Comparison of ENCODE assay signal across 9 mouse cellular contexts in genomic region chr2:27718191-27718590, GRCm38 (mm10). TPM values are rescaled to one million over a fixed set of nuclear protein-coding genes. Genes with fewer than 3 reads are reported as not detected.
DNase-seq lines count a peak whose midpoint lies in the region; ATAC-seq and TF ChIP-seq lines count a peak whose summit lies in the region.
"Had no signal": no experiment of that assay in that cellular context is flagged by ENCODE, and none has a peak within 500 bp of the region (broad histone marks: within the 10 kb centered on the region; RNA-seq: fewer than 3 reads in every experiment).

No protein-coding gene starts in this region.

- H3K36me3 ChIP-seq in hindbrain, embryonic 13.5 days: no peaks in the 10 kb centered on the region
- no peaks in the 10 kb centered on the region for H3K36me3 ChIP-seq in hindbrain, embryonic 14.5 days (replicated peaks; ENCODE audit: control insufficient read depth, insufficient read depth)
- H3K36me3 ChIP-seq in embryonic facial prominence, embryonic 14.5 days (ENCODE audit: control insufficient read depth, insufficient read depth, low read length): no peaks in the 10 kb centered on the region
- H3K36me3 ChIP-seq in kidney, adult 2 months (ENCODE audit: control insufficient read depth, insufficient read depth, low read length): no peaks in the 10 kb centered on the region
- H3K36me3 ChIP-seq: embryonic facial prominence, embryonic 12.5 days had no signal

- H3K27ac ChIP-seq in hindbrain, embryonic 13.5 days: no peak overlapping the region
- no peak overlapping the region for H3K27ac ChIP-seq in hindbrain, embryonic 14.5 days
- H3K27ac ChIP-seq in embryonic facial prominence, embryonic 14.5 days (replicated peaks; ENCODE audit: low read depth, low read length): no peak overlapping the region
- no peak overlapping the region for H3K27ac ChIP-seq in kidney, adult 2 months (ENCODE audit: insufficient read depth, low read depth, low read length)
- H3K27ac ChIP-seq in layer of hippocampus, adult 2 months: no peak overlapping the region
- H3K27ac ChIP-seq: embryonic facial prominence, embryonic 12.5 days had no signal

- no peaks in the 10 kb centered on the region for H3K9me3 ChIP-seq in hindbrain, embryonic 13.5 days
- H3K9me3 ChIP-seq in hindbrain, embryonic 14.5 days (ENCODE audit: control insufficient read depth, low read length): no peaks in the 10 kb centered on the region
- no peaks in the 10 kb centered on the region for H3K9me3 ChIP-seq in embryonic facial prominence, embryonic 14.5 days (ENCODE audit: control insufficient read depth, low read length)
- H3K9me3 ChIP-seq: embryonic facial prominence, embryonic 12.5 days had no signal

- H3K27me3 ChIP-seq in hindbrain, embryonic 13.5 days: no peaks in the 10 kb centered on the region
- no peaks in the 10 kb centered on the region for H3K27me3 ChIP-seq in hindbrain, embryonic 14.5 days (ENCODE audit: control insufficient read depth, insufficient read depth, low read length)
- H3K27me3 ChIP-seq in embryonic facial prominence, embryonic 14.5 days (replicated peaks; ENCODE audit: control insufficient read depth, insufficient read depth, low read length): no peaks in the 10 kb centered on the region
- H3K27me3 ChIP-seq in kidney, adult 2 months (replicated peaks; ENCODE audit: control insufficient read depth, insufficient read depth, low read length): no peaks in the 10 kb centered on the region
- H3K27me3 ChIP-seq: embryonic facial prominence, embryonic 12.5 days had no signal

- H3K4me1 ChIP-seq in hindbrain, embryonic 13.5 days (replicated peaks): peaks cover 61% of the 10 kb centered on the region
- peaks cover 27% of the 10 kb centered on the region for H3K4me1 ChIP-seq in hindbrain, embryonic 14.5 days (replicated peaks; ENCODE audit: control insufficient read depth, insufficient read depth, low read length)
- H3K4me1 ChIP-seq in embryonic facial prominence, embryonic 14.5 days (ENCODE audit: control insufficient read depth, insufficient read depth, low read length): peaks cover 58% of the 10 kb centered on the region
- H3K4me1 ChIP-seq in kidney, adult 2 months (ENCODE audit: control insufficient read depth, insufficient read depth, low read length): peaks cover 33% of the 10 kb centered on the region

- H3K4me3 ChIP-seq in hindbrain, embryonic 13.5 days: no peak overlapping the region
- H3K4me3 ChIP-seq in hindbrain, embryonic 14.5 days (replicated peaks; ENCODE audit: low read length): no peak overlapping the region
- no peak overlapping the region for H3K4me3 ChIP-seq in embryonic facial prominence, embryonic 14.5 days (ENCODE audit: low read depth, low read length)
- no peak overlapping the region for H3K4me3 ChIP-seq in kidney, adult 2 months (ENCODE audit: insufficient read depth, low read depth, low read length)
- no peak overlapping the region for H3K4me3 ChIP-seq in layer of hippocampus, adult 2 months
- H3K4me3 ChIP-seq: embryonic facial prominence, embryonic 12.5 days had no signal

- intact Hi-C loops in left cerebral cortex, postnatal 14 days (cut with DNase I): no loop called here

- no peak overlapping the region for H3K9ac ChIP-seq in hindbrain, embryonic 13.5 days
- H3K9ac ChIP-seq in hindbrain, embryonic 14.5 days: no peak overlapping the region
- no peak overlapping the region for H3K9ac ChIP-seq in embryonic facial prominence, embryonic 14.5 days (ENCODE audit: low read depth, low read length)
- H3K9ac ChIP-seq: embryonic facial prominence, embryonic 12.5 days had no signal

- ATAC-seq in hindbrain, embryonic 13.5 days (ENCODE audit: low FRiP score): 0 out of 2 replicates have a peak, but pooled peaks have one; percentile 41
- no peak; the same call in 1 of the 2 replicates for ATAC-seq in hindbrain, embryonic 14.5 days (ENCODE audit: low FRiP score)
- ATAC-seq in embryonic facial prominence, embryonic 14.5 days (ENCODE audit: low read depth): peak; percentile 62

- DNase-seq in hindbrain, embryonic 14.5 days (ENCODE audit: low spot score): no peak
- peak; percentile 72 for DNase-seq in embryonic facial prominence, embryonic 14.5 days (ENCODE audit: low spot score)
- peak; percentile 95 for DNase-seq in kidney, adult 2 months
- DNase-seq in lung, postnatal 36 days: peak; percentile 87
- no peak for DNase-seq in layer of hippocampus, adult 2 months (ENCODE audit: low spot score in 2 of 2)
- DNase-seq in left cerebral cortex, adult 18-20 months (ENCODE audit: low spot score in 2 of 2): no peak
- DNase-seq in left cerebral cortex, postnatal 14 days (ENCODE audit: low spot score in 2 of 2): no peak

- no peak overlapping the region for H3K4me2 ChIP-seq in hindbrain, embryonic 13.5 days
- no peak overlapping the region for H3K4me2 ChIP-seq in hindbrain, embryonic 14.5 days (replicated peaks)
- no peak overlapping the region for H3K4me2 ChIP-seq in embryonic facial prominence, embryonic 14.5 days (ENCODE audit: low read depth, low read length)
- H3K4me2 ChIP-seq: embryonic facial prominence, embryonic 12.5 days had no signal

- no peak for TF ChIP-seq POLR2A in kidney, adult 2 months (IDR thresholded peaks at IDR 0.05; ENCODE audit: low read depth, low read length)

- TF ChIP-seq CTCF in kidney, adult 2 months (conservative IDR thresholded peaks at IDR 0.05; ENCODE audit: insufficient read depth, insufficient read length, low read depth, low read length): no peak
- TF ChIP-seq CTCF in layer of hippocampus, adult 2 months (conservative IDR thresholded peaks at IDR 0.05): no peak

RNA-seq across cellular contexts. Expression of gene Rxra, which starts 42.0 kb away (rescaled TPM):
- polyA plus RNA-seq in hindbrain, embryonic 13.5 days (2015; fragmentation: Nextera tagmentation; extraction: Ambion mirVana): 4.6 and 4.7 TPM in 2 replicates
- 2.4 and 2.7 TPM in 2 replicates for polyA plus RNA-seq in hindbrain, embryonic 14.5 days (2014; fragmentation: Nextera tagmentation; extraction: Ambion mirVana)
- polyA plus RNA-seq in embryonic facial prominence, embryonic 14.5 days (2014; fragmentation: Nextera tagmentation; extraction: Ambion mirVana): 11.3 and 11.5 TPM in 2 replicates
- polyA plus RNA-seq in kidney, adult 2 months (2012; rRNA removed): 94.8 and 107 TPM in 2 replicates
- 10 to 100 TPM; 26.9 to 29.5 TPM for total RNA-seq in layer of hippocampus, adult 2 months (2021)
- 10 to 100 TPM; 25.2 to 25.5 TPM for total RNA-seq in left cerebral cortex, adult 18-20 months (2021)
- 10 to 100 TPM; 15.6 to 16.2 TPM for total RNA-seq in left cerebral cortex, postnatal 14 days (2021)

Comparison
In these comparisons a context has a peak if more than half of its experiments do, and no peak if none do; other contexts are left out.
1. DNase-seq: peak in embryonic facial prominence, embryonic 14.5 days (single experiment), kidney, adult 2 months (single experiment) and lung, postnatal 36 days (single experiment); none in hindbrain, embryonic 14.5 days (single experiment), layer of hippocampus, adult 2 months (0 of 2), left cerebral cortex, adult 18-20 months (0 of 2) and left cerebral cortex, postnatal 14 days (0 of 2).